Mouse (Mus musculus): ENCODE measurements around the gene Sh3bp5l. TPM values are rescaled to one million over a fixed set of nuclear protein-coding genes. Genes with fewer than 3 reads are reported as not detected.
A peak's percentile ranks its signal among the peaks of the same experiment; 100 is the strongest.

Gene Sh3bp5l
- polyA plus RNA-seq, 1 experiment from 2014 or later = 52.0 TPM

DNA sequence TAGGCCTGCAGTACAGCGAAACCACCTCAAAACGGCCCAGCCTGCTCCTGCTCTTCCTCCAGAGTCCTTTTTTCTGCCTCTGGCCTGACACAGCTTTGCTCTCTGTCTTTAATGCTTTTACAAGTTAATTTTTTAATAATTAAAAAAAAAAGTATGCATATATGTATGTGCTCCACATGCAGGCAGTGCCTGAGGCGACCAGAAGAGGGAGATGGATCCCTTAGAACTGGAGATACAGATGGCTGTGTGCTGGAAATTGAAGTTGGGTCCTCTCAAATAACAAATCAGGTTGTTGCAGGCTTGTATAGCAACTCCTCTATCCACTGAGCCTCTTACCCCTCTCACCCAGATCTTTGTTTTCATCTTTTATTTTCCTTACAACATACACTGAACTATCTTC lies 3.7 kb upstream of the Sh3bp5l start:
- no peak for DNase-seq (ENCODE audit: low spot score)
- WGBS = 92% methylated on average over 3 of the region's 3 CpGs
- Histone ChIP-seq H3K36me3 (peaks cover 23% of the 10 kb centered on the region), H3K27me3 (ENCODE audit: insufficient read depth, poor library complexity, severe bottlenecking) (no peaks in the 10 kb centered on the region), H3K27ac (no peak overlapping the region), H3K9me3 (no peaks in the 10 kb centered on the region), H3K4me1 (replicated peaks) (peaks cover 42% of the 10 kb centered on the region), H3K4me3 (no peak overlapping the region)

DNA sequence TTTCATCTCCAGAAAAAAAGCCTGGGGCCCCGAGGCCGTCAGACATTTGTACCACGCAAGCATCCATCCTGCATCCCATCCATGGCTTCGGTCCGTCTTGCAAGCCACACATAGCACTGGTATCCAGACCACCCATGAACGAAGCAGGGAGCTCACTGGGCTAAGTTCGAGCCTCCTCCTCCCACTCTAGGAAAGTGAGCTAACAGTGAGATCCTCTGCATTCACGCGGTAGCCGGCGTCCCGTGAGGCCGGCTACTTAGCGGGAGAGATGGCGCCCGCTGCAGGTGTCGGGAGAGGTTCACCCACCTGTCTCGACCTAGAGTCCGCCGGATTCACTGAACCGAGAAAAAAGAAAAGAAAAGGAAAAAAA lies 633 bp upstream of the Sh3bp5l start:
- Histone ChIP-seq H3K27ac (peak overlapping the region; percentile 94), H3K36me3 (peaks cover 51% of the 10 kb centered on the region)
- under 1% methylated on average over 21 of the region's 21 CpGs for WGBS

GRCm38 (mm10) chr11:58331149-58331495 lies 598 bp downstream of the Sh3bp5l start:
- DNase-seq (ENCODE audit: low spot score) = no peak
- Histone ChIP-seq H3K4me3 (peak overlapping the region; percentile 73), H3K9me3 (no peaks in the 10 kb centered on the region), H3K27me3 (ENCODE audit: insufficient read depth, poor library complexity, severe bottlenecking) (no peaks in the 10 kb centered on the region), H3K36me3 (peaks cover 56% of the 10 kb centered on the region), H3K27ac (peak overlapping the region; percentile 94), H3K4me1 (replicated peaks) (peaks cover 31% of the 10 kb centered on the region)
- WGBS = 24% methylated on average over 10 of the region's 10 CpGs

More for the DNA sequence above, 633 bp upstream of the Sh3bp5l start:
- Histone ChIP-seq H3K4me3 (peak overlapping the region; percentile 73), H3K27me3 (ENCODE audit: insufficient read depth, poor library complexity, severe bottlenecking) (no peaks in the 10 kb centered on the region), H3K9me3 (no peaks in the 10 kb centered on the region), H3K4me1 (replicated peaks) (peaks cover 31% of the 10 kb centered on the region)
- DNase-seq (ENCODE audit: low spot score) = no peak

DNA sequence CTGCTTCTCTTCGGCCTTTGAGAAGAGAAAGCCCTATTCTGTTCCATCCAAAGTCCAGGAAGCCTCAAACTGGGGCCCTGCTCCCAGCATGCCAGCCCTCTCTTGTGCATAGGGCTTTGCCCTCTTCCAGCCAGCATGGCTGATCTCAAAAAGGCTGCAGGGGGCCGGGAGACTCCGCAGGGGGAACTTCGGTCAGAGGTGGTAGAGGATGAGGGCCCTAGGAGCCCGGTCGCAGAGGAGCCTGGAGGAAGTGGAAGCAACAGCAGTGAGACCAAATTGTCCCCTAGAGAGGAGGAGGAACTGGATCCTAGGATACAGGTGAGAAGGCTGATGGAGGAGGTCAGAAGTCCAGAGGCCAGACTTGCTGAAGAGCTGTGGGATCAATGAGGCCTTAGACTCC lies 1.0 kb downstream of the Sh3bp5l start:
- Histone ChIP-seq H3K36me3 (peaks cover 57% of the 10 kb centered on the region), H3K27ac (no peak overlapping the region; the same call in 1 of the 2 replicates), H3K4me1 (replicated peaks) (peaks cover 31% of the 10 kb centered on the region), H3K27me3 (ENCODE audit: insufficient read depth, poor library complexity, severe bottlenecking) (no peaks in the 10 kb centered on the region), H3K4me3 (peak overlapping the region; percentile 73), H3K9me3 (no peaks in the 10 kb centered on the region)
- WGBS = 87% methylated on average over 6 of the region's 6 CpGs
- DNase-seq (ENCODE audit: low spot score) = no peak

GRCm38 (mm10) chr11:58334746-58335145 lies 4.2 kb downstream of the Sh3bp5l start:
- WGBS = 75% methylated on average over 3 of the region's 3 CpGs

DNA sequence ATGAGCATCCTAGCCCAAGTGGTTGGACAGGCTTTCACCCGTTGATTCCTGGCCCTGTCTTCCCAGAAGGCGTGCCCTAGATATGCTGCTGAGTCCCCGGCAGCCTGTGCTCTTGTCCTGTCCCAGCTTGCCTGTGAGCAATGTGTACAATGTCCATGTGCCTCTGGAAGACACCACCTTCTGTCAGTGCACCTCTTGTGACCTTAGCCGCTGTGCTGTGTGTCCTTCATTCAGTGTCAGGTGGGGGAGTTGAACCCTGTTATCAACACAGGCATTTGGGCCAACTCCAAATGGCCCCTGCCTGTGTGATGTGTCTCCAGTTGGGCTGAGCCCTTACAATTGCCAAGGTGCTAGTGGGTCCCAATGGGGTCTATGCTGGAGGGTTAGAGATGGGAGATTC lies 16.2 kb downstream of the Sh3bp5l start:
- no peaks in the 10 kb centered on the region for H3K27me3 ChIP-seq (ENCODE audit: insufficient read depth, poor library complexity, severe bottlenecking)
- H3K4me1 ChIP-seq (replicated peaks) = no peaks in the 10 kb centered on the region
- H3K4me3 ChIP-seq = no peak overlapping the region
- no peak for DNase-seq (ENCODE audit: low spot score)
- no peak overlapping the region for H3K27ac ChIP-seq
- H3K36me3 ChIP-seq = peaks cover 65% of the 10 kb centered on the region
- 98% methylated on average over 4 of the region's 4 CpGs for WGBS
- H3K9me3 ChIP-seq = no peaks in the 10 kb centered on the region

More at GRCm38 (mm10) chr11:58334746-58335145, 4.2 kb downstream of the Sh3bp5l start:
- no peak overlapping the region for H3K4me3 ChIP-seq
- peaks cover 20% of the 10 kb centered on the region for H3K4me1 ChIP-seq (replicated peaks)
- no peaks in the 10 kb centered on the region for H3K9me3 ChIP-seq
- H3K36me3 ChIP-seq = peaks cover 66% of the 10 kb centered on the region
- no peak overlapping the region for H3K27ac ChIP-seq
- H3K27me3 ChIP-seq (ENCODE audit: insufficient read depth, poor library complexity, severe bottlenecking) = no peaks in the 10 kb centered on the region
- DNase-seq (ENCODE audit: low spot score) = no peak

GRCm38 (mm10) chr11:58350628-58351027 lies 20.1 kb downstream of the Sh3bp5l start:
- Histone ChIP-seq H3K4me3 (no peak overlapping the region), H3K9me3 (no peaks in the 10 kb centered on the region), H3K27me3 (ENCODE audit: insufficient read depth, poor library complexity, severe bottlenecking) (no peaks in the 10 kb centered on the region), H3K27ac (no peak overlapping the region), H3K4me1 (replicated peaks) (no peaks in the 10 kb centered on the region), H3K36me3 (peaks cover 35% of the 10 kb centered on the region)
- DNase-seq (ENCODE audit: low spot score) = no peak
- WGBS = 64% methylated on average over 4 of the region's 4 CpGs

DNA sequence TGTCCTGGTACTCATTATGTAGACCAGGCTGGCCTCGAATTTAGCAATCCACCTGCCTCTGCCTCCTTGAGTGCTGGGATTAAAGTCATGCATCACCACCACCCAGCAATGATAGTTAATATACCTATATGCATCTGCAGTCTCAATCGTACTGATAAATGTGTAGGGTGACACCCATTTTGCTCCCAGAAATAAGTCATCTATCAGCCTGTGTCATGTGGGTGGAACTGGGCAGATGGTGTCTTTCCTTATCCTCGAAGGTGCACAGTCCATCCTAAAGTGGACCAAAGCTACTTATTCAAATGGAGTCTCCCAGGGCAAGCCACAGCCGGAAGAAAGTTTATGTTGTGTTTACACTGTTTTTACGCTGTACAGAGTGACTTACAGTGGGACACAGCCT lies 20.7 kb downstream of the Sh3bp5l start:
- H3K27ac ChIP-seq = no peak overlapping the region
- DNase-seq (ENCODE audit: low spot score) = no peak
- 88% methylated on average over 5 of the region's 5 CpGs for WGBS

DNA sequence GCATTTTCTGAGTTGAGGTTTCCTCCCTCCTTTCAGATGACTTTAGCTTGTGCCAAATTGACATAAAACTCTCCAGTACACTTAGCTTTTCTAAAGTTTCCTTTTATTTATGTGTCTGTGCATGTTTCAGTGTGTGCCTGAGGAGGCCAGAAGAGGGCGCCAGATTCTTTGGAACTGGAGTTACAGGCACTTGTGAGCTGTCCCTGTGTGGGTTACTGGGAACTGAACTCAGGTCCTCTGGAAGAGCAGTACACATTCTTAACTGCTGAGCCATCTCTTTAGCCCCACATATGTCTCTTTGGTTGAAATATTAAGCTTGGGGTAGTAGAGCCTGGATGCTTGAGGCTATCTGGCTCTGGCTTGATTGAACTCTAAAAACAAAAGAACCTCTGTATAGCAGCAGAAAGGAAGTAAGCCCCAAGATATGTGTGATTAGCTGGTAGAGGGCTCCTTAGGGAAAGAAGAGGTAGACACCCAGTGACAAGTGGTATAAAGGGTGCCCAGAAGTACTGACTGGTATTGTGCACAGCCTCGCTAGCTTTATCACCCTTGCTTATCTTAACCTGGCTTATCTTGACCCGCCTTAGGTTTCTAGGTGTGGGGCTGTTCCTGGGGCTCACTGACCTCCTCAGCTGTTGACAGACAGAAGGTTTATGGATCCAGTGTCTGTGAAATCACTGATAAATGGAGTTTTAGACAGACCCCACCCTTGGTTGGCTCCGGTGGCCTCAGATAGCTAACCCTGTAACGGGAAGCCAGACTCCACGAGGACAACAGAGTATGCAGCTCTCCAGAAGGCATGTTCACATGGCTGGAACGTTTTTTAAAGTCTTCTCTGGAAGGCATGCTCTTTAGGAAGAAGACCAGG lies 22.4 kb downstream of the Sh3bp5l start:
- Histone ChIP-seq H3K36me3 (peaks cover 13% of the 10 kb centered on the region; the same call in 1 of the 2 replicates), H3K4me1 (replicated peaks) (no peaks in the 10 kb centered on the region), H3K4me3 (no peak overlapping the region), H3K27ac (no peak overlapping the region), H3K27me3 (ENCODE audit: insufficient read depth, poor library complexity, severe bottlenecking) (no peaks in the 10 kb centered on the region), H3K9me3 (no peaks in the 10 kb centered on the region)
- DNase-seq (ENCODE audit: low spot score) = no peak
- WGBS = 70% methylated on average over 7 of the region's 7 CpGs

More for the DNA sequence above, 20.7 kb downstream of the Sh3bp5l start:
- Histone ChIP-seq H3K36me3 (peaks cover 30% of the 10 kb centered on the region), H3K4me1 (replicated peaks) (no peaks in the 10 kb centered on the region), H3K27me3 (ENCODE audit: insufficient read depth, poor library complexity, severe bottlenecking) (no peaks in the 10 kb centered on the region), H3K9me3 (no peaks in the 10 kb centered on the region), H3K4me3 (no peak overlapping the region)

- H3K27me3 ChIP-seq (ENCODE audit: insufficient read depth, poor library complexity, severe bottlenecking) = no peaks in the 10 kb centered on the region
Measured at GRCm38 (mm10) chr11:58353709-58354108, 23.2 kb downstream of the Sh3bp5l start.

GRCm38 (mm10) chr11:58354476-58354875 lies 24.0 kb downstream of the Sh3bp5l start:
- 78% methylated on average over 10 of the region's 10 CpGs for WGBS
- DNase-seq (ENCODE audit: low spot score) = no peak
- Histone ChIP-seq H3K27ac (no peak overlapping the region), H3K36me3 (0 out of 2 replicates have a peak, but pooled peaks cover 5% of the 10 kb centered on the region), H3K27me3 (ENCODE audit: insufficient read depth, poor library complexity, severe bottlenecking) (no peaks in the 10 kb centered on the region), H3K9me3 (no peaks in the 10 kb centered on the region), H3K4me1 (replicated peaks) (no peaks in the 10 kb centered on the region), H3K4me3 (no peak overlapping the region)

More at GRCm38 (mm10) chr11:58353709-58354108, 23.2 kb downstream of the Sh3bp5l start:
- Histone ChIP-seq H3K27ac (no peak overlapping the region), H3K9me3 (no peaks in the 10 kb centered on the region), H3K4me1 (replicated peaks) (no peaks in the 10 kb centered on the region), H3K36me3 (0 out of 2 replicates have a peak, but pooled peaks cover 8% of the 10 kb centered on the region), H3K4me3 (no peak overlapping the region)
- 87% methylated on average over 3 of the region's 3 CpGs for WGBS
- DNase-seq (ENCODE audit: low spot score) = no peak

- 80% methylated on average over 3 of the region's 3 CpGs for WGBS
- Histone ChIP-seq H3K9me3 (no peaks in the 10 kb centered on the region), H3K36me3 (0 out of 2 replicates have a peak, but pooled peaks cover 5% of the 10 kb centered on the region), H3K27me3 (ENCODE audit: insufficient read depth, poor library complexity, severe bottlenecking) (no peaks in the 10 kb centered on the region), H3K4me1 (replicated peaks) (no peaks in the 10 kb centered on the region), H3K27ac (no peak overlapping the region), H3K4me3 (no peak overlapping the region)
- no peak for DNase-seq (ENCODE audit: low spot score)
Measured at GRCm38 (mm10) chr11:58354927-58355326, 24.4 kb downstream of the Sh3bp5l start.

DNA sequence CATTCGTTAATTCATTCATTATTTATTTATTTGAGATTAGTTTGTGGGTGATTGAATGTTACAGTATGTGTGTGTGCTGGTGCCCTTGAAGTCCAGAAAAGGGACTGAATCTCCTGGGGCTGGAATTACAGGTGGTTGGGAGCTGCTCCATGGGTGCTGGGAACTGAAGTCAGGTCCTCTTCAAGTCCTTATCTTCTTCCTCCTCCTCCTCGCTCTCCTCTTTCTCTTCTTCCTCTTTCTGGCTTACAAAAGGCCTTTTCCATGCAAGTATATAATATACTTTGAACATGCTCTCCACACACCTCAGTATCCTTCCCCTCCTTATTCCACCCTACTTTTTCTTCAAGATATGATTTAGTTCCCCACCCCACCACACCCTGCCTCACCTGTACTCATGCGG lies 26.5 kb downstream of the Sh3bp5l start:
- H3K4me1 ChIP-seq (replicated peaks) = no peaks in the 10 kb centered on the region
- WGBS = 89% methylated on average over 3 of the region's 3 CpGs
- H3K36me3 ChIP-seq = no peaks in the 10 kb centered on the region
- no peak overlapping the region for H3K4me3 ChIP-seq
- no peaks in the 10 kb centered on the region for H3K27me3 ChIP-seq (ENCODE audit: insufficient read depth, poor library complexity, severe bottlenecking)
- H3K9me3 ChIP-seq = no peaks in the 10 kb centered on the region
- no peak overlapping the region for H3K27ac ChIP-seq
- no peak for DNase-seq (ENCODE audit: low spot score)
